Mouse (Mus musculus): ENCODE results near the gene Tns1.

GRCm38 (mm10) chr1:73947525-73948304 is 176.5 kb downstream of the Tns1 start:
- TF ChIP-seq POLR2A (IDR thresholded peaks at IDR 0.05; ENCODE audit: insufficient read depth, low read depth, low read length) (no peak), CTCF (IDR thresholded peaks at IDR 0.05; ENCODE audit: insufficient read depth, low read depth, low read length) (no peak)
